Mouse (Mus musculus): ENCODE results near the gene Hamp2.

DNA sequence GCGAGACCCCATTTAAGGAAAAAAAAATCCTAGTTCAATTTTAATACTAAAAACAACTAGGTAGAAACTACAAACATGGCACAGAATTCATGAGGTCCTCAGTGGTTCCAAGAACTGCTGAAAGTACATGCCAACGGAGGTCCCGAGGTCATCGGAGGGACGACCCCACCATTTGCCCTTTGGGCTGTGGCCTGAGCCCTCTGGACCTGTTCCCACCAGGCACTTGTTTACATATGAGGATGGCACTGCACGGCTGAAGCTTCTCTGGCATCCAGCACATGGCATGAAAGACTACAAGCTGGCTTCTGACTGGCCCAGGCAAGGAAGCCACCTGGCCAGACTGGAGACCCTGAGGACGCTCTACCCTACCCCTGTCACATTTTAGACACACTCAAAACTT, 39.9 kb upstream of the Hamp2 start:
- TF ChIP-seq POLR2A (IDR thresholded peaks at IDR 0.05; ENCODE audit: borderline replicate concordance, extremely low read depth, insufficient read depth, insufficient read length, poor library complexity, severe bottlenecking) (no peak), CTCF (IDR thresholded peaks at IDR 0.05; ENCODE audit: borderline replicate concordance, extremely low read depth, insufficient read depth, insufficient read length) (no peak)
